Mouse (Mus musculus) cerebellum, adult (tissue): ENCODE data around the gene Pnpt1.

Experiments used
- ATAC-seq: cut with Nextera tagmentation; 2 replicates; pipeline ENCODE4 v1.9.2; 2017; ENCODE audit warnings: mild to moderate bottlenecking, moderate library complexity, mixed read lengths; ENCODE audit not compliant: insufficient number of reproducible peaks, low FRiP score, low TSS enrichment

Pnpt1 gene

DNA sequence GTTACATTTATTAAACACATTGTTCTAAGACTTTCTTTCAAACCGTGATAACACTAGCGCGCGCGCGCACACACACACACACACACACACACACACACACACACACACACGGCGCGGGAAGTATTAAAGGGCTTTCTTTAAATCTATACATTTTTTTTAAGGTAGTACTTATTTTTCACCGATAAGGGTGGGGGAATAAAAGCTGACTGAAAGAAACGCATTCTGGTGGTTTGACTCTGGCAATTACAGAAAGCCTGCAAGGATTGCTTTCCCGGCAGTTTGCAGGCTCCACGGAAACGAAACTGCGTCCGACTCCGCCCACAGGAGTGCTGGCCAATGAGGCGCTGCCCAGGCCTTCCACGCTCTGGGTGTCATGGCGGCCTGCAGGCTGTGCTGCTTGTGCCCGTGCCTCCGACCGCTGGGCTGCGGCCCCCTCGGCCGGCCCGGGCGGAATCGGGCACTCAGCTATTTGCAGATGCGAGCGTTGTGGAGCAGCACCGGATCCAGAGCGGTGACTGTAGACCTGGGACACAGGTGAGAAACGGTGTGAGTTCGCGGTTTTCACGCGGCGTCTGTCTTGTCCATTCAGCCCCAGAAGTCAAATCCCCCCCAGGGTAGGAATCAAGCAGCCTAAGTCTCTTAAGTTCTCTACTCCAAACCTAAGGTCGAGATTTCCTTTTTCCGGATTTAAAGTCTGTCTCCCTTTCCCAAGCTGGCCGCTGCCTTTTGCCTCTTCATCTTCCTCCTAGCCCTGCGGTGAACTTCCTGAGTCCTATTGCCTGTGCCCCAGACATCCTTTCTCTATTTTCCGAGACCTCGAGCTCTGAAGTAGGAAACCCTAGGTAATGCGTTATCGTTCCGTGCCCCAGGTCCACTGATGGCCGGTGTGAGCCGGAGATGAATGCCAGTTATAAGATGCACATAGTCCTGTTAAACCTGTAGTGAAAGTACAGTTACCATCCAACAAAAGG lies at the start of gene Pnpt1:
Gene Pnpt1 (plus strand): TSS at position 360 of the 971 bp plus-strand sequence.
- ATAC-seq: peak; percentile 100

DNA sequence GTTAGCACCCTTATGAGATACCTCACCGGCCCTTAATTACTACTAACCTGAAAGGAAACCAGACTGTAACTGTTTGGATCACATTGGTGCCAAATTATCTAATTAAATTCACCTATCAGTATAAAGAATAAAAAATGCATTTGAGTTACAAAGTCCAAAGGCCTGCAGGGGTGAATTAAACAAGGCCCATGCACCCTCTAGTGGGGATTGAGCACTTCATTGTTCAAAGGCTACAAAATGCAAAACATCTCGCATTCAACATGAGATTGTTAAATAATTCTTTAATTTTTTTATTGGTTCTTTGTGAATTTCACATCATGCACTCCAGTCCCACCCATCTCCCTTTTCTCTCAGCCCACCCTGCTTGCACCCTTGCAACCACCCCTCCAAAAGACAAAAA lies 38.1 kb upstream of the Pnpt1 start:
- no peak for ATAC-seq

DNA sequence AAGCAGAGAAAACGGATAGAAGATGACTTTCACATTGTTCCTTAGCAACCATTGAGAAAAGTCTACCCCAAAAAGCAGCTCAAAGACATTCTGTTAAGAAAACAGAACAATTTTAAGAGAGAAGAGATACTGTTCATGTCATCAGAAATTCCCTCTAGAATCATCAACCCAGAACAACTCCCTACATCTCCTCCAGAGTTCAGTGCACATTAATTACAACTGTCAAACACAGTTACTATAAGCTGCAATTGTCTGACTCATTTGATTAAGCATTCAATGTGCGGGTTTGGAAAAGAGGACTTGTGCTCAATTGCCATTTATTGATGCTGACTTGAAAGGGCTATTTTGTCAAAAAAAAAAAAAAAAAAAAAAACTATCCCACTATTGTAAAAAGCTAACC lies 31.6 kb upstream of the Pnpt1 start:
- no peak for ATAC-seq

DNA sequence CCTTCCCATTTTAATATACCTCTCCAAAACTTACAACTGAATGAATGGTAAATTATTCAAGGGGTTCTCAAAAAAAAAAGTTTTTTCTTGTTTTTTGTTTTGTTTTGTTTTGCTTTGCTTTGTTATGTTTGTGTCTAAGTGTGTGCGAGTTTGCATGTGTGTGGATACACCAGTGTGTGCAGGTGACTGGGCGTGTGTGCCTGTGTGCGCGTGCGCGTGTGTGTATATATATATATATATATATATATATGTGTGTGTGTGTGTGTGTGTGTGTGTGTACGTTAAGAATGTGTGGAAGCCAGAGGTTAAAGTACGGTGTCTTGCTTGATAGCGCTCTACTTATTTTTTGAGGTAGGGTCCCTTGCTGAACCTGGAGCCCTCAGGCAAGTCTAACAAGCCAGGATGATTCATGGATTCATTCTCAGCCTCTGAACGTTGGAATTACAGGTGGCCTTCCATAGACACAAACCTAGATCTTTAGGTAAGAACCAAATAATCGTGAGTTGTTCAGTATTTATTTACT lies 621 bp upstream of the Pnpt1 start:
- ATAC-seq: no peak

DNA sequence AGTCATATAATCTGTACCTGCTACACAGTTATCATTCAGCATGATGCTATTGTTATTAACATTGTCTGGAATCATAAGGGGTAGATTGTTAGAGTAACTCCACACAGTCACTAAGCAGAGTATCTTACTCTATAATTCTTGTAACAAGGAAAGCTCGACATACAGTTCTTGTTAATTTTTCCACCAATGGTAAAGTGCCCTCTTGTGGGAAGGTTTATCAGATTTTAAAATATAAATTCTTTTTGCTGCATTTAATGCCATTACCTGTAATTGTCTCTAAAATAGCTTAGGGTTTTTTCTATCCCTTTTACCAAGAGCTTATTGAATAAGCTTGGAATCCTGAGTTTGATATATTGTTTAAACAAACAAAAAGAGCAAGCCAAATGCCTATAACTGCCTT lies 10.1 kb downstream of the Pnpt1 start:
- ATAC-seq: no peak

DNA sequence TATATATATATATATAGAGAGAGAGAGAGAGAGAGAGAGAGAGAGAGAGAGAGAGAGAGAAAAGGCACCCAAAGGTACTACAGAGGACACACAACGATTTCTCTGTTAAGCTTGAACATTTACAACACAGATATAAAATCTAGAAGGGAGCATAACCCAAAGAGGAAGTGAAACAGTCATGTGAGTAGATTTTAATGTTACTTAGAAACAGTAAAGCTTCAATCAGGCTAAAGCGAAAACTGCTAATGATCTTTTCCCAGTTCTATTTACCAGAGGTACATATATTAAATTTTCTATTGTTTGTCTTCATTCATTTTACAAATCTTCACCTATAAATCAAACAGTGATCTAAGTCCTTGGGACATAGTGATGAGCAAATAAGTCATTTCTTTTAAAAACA lies 18.4 kb downstream of the Pnpt1 start:
- ATAC-seq: no peak

DNA sequence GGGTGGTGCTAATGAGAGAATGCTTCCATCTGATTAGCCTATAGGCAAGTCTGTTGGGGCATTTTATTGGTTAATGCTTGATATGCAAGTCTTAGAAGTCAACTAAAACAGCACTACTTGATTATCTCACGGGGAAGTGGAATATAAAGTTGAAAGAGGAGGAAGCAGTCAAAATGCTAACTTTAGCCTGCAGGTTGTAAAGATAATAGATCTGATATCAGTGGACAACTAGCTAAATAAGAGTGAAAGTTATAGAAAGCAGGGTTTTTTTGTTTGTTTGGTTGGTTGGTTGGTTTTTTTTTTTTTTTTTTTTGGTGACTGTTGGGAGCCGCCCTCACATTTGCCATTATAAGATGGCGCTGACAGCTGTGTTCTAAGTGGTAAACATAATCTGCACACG lies 33.0 kb downstream of the Pnpt1 start:
- no peak for ATAC-seq

DNA sequence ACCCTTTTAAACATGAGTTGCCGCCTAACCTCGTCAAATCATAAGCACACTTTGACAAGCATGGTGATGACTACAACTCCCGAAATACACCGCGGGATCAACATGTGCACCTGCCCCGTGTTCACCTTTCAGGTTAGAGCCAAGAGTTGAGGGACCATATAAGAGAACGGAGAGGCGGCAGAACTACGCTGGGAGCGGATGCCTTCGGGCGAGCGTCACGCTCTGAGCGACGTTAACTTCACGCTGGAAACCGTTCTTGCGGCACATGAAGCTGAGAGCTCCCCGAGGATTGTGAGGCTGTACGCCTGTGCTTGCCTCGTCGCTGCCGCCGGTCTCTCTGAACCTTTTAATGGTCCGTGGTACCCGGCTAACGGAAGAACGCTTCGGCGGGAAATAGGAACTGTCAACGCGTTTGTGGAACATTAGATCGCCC lies 41.4 kb downstream of the Pnpt1 start:
- ATAC-seq: peak; percentile 74

DNA sequence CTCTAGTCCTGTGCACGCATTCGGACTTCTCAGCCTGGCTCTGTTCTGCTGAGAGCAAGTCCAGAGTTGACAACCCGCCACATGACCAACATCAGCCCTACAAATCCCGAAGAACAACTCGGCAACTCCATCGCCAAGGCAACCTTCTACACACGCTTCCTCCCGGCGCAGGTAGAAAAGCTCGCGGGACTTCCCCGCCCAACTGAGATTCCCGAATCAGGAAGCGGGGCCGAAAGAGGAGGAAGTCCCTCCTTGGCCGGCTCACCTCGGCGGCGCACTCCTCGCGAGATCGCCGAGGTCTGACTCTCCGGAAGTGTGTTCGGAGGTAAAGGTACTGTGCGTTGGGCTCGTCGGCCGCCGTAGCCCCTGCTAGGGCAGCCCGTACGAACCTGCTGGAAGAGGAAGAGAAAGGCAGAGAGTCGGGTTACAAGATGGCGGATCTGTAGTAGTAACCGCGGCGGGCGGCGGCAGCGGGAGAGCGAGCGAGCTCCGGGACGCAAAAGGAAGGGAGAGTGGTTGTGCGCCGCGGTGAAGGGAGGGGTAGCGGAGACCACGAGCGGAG lies 42.1 kb downstream of the Pnpt1 start, which contains the start of gene Ppp4r3b:
Gene Ppp4r3b (plus strand): TSS at position 328 of the 562 bp plus-strand sequence.
- peak; percentile 98 for ATAC-seq

DNA sequence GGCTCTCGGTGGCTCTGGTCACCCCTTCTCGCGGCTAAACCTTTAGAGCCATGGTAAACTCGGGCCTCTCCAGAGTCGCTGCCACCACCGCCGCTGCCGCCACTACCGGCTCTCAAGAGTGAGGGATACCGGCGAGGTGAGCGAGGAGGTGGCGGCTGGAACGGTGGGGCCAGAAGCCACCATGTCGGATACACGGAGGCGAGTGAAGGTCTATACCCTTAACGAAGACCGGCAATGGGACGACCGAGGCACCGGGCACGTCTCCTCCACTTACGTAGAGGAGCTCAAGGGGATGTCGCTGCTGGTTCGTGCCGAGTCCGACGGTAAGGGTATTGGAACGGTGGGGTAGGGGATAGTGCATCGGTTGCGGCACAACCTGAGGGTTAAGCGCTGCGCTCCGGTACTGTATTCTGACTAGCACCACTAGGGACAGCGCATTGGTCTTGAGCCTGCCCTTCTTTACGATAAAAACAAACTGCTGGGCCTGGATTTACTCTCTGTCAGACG lies 42.6 kb downstream of the Pnpt1 start:
- peak; percentile 57 for ATAC-seq

DNA sequence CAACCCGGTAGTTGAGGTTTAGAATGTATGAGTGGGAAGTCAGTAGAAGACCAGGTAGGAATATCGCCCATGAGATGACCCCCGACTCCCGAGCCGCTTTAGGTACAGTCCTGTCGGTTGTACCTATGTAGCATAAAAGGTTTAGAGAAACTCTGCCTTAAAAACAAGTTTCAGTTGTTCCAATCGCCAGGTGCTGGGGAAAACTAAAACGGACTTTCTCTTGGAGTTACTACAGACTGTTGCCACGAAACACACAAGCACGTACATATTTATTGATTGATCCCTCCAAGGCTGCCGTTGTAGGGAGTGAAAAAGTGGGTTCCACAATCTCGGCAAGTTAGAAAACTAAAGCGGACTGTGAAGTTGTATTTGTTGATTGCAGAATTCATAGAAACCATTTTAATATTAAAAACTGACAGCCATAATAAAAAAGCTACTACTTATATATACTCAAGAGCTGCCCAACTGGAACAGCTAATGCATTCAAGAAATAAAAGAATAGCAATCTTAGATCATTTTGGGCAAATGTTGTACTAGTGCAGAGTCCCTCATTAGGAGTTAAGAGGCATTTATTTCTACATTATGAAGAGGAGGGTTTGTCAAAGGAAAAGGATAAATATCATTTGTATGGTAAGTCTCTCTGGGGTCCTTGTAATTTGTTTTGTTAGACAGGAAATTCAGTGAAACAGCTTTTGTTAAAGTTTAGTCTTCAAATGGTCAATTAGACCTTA lies 43.3 kb downstream of the Pnpt1 start:
- ATAC-seq: no peak

DNA sequence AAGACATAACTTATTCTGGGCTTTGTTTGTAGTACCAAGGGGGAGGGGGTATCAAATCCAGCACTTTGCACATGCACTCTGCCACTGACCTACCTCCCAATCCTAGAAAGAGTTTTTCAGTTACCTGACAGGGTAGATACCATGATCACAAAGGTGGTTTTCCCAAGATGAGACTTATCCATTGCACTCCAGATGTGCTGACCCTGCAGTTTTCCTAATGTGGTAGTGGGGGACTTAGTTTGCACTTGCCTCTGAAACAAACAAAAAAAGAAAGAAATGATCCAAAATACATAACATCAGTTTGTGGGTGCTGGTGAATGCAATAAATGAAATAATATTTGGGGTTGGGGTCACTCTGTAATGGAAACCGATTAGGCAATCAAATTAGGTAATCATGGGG lies 48.8 kb downstream of the Pnpt1 start:
- no peak for ATAC-seq

DNA sequence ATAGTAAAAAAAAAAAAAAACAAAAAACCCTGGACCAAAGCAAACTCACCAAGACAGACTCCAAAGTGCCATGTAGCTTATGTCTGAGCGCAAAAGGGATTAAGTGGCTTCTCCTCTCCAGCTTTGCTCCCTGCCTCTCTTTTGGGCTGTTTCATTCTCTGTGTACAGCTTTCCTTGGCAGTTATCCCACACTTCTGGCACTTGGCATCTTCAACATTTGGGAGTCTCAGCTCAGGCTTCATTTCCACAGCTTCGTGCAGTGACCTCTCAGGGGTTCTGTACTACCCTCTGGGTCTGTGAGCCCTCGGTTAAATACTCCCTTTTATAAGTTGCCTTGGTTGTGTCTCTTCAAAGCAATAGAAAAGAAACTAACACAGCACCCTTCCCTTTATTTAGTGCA lies 50.1 kb downstream of the Pnpt1 start:
- ATAC-seq: peak; percentile 72

DNA sequence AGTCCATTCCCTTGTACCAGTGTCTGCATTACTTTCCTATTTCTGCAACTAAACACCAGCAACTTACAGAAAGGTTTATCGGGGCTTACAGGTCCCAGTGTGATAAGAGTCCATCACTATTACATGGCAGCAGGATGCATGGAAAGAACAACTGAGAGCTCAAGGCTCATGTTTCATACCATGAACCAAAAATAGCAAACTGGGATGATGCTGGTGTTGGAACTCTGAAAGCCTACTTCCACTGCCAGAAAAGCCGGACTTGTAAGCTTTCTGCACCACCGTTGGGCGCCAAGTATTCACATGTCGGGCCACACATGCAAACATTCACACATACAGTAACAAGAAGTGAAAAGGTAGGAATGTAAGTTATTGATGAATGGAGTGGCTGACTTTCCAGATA lies 51.2 kb downstream of the Pnpt1 start:
- ATAC-seq: no peak

DNA sequence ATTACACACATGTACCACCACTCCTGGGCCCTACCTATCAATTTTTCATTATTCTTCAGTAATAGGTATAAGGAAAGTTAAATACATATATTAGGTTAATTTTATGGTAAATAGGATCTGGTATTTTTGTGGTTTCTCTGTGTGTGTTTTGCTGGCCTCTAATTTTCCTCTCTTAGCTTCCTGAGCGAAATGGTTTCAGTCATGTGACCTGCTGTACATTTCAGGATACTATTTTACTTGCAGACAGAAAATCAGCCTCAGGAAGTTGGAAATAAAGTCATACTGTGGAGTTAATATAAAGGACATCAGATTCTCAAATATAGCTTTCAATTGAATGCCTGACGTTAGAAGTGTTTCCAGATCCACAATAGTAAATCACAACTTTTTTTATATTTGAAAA lies 58.4 kb downstream of the Pnpt1 start:
- ATAC-seq: no peak

DNA sequence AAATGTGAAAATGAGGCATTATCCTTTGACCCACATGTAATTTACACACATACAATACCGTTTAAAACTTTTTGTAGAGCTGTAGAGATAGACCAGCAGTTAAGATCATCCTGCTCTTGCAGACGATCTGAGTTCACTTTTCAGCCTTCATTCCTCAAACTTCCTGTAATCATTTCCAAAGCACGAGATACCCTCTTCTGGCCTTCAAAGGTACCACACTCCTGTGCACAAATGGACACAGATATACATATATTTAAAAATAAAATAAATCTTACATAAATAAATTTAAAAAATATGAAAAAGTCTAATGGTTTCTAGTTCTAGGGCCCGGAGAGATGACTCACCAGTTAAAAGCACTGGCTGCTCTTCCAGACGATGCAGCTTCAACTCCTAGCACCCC lies 73.1 kb downstream of the Pnpt1 start:
- ATAC-seq: no peak

DNA sequence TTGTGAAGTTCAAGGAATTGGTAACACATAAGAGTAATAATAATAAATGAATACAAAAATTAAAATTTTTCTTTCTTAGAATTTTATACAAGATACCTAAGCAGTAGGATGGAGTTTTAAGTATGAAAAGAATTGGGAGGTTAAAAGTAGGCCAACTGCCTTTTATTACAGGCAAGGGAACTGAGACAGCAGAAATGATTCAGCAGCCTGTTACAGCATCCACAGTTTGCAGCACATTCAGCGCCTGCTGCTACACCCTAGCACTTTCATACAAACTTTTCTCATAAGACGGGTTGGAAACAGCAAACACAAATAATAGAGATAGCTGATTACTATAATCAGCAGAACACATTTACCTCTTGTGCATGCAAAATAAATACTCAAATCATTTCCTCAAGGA lies 79.2 kb downstream of the Pnpt1 start:
- no peak for ATAC-seq
